Mouse (Mus musculus) adrenal gland, adult 8-10 months (tissue): ENCODE data around the gene Ggct. TPM values are rescaled to one million over a fixed set of nuclear protein-coding genes. Genes with fewer than 3 reads are reported as not detected.

Source experiments
- DNase-seq: peaks from one replicate; pipeline ENCODE4 v3.0.0; 2022
- total RNA-seq, 4 experiments: library from RNA; stranded (reverse); gene quantifications; 2 replicates each; pipeline ENCODE4 v1.2.4; 2022

The Ggct gene
- total RNA-seq, 4 experiments from 2014 or later, result 4.7 to 17.0 (median 7.3) TPM

GRCm38 (mm10) chr6:54946241-54946953, 46.4 kb downstream of the Ggct start:
- no peak for DNase-seq

GRCm38 (mm10) chr6:54944551-54944950, 48.2 kb downstream of the Ggct start:
- no peak for DNase-seq

GRCm38 (mm10) chr6:54943753-54944152, 49.0 kb downstream of the Ggct start:
- DNase-seq, result no peak

- DNase-seq, result no peak
Observed at GRCm38 (mm10) chr6:54943292-54943691, 49.5 kb downstream of the Ggct start.

DNA sequence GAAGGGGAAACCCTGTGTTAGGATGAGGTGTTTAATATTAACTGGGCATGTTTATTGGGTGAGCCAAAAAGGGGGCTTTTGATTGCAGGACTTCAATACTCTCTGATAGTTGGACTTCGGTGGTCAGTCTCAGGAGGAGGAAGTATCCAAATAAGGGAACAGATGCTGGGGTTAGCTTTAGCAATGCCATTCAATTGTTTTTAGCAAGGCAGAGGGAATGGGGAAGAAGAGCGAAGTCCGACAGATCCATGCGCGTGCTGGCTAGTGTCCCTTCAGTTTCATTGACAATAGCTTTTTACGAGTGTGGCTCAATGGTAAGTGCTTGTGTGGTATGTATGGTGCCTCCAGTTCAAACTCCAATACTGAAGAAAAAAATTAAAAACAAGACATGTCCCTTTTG, 51.6 kb downstream of the Ggct start:
- no peak for DNase-seq

DNA sequence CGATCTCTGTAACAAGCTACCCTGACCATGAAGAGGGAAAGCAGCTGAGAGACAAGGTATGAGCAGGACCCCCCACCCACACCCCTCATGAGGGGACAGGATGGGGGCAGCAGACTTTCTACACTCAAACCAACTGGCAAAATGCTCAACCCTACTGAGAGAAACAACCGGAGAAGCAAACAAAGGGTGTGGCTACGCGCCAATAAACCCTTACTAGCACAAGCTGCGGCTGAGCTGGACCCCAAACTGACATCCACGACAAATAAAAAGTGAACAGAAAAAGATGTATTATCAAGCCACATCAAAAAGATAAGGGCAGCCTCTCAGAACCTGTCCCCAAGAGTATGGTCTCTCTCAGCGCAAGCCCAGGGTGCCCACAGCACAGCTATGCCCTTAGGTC, 52.6 kb downstream of the Ggct start:
- no peak for DNase-seq

- peak; percentile 41 for DNase-seq
Observed at GRCm38 (mm10) chr6:54939631-54940030, 53.1 kb downstream of the Ggct start.

DNA sequence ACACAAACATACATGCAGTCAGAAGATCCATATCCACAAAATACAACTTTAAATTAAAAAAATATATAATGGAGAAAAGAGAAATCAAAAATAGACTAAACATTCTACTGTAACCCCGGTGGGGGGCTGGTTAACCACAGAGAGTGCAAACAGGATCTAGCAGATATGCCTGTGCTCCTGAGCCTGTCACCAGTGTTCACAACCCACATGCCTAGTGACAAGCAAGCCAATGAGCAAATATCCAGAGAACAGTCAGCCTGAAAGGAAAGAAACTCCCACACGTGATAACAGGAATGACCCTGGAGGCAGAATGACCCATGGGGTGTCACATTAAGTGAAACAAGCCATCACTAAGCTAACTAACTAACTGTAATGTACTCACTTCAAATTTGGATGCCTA, 56.3 kb downstream of the Ggct start:
- no peak for DNase-seq

DNA sequence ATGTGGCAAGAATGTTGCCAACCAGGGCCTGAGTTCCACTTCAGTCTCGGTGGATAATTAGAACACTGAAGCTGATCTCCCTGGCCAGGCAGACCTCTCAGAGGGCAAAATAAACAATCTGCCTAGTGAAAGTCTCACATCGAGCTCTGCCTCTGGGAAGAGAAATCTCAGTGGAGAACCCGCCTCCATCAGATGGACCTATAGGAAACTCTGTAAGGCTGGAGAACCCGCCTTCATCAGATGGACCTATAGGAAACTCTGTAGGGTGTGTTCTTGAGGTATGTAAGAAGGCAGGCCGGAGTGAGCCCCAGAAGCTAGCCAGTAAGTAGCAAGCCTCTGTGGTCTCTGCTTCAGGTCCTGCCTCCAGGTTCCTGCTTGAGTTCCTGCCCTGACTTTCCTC, 57.8 kb downstream of the Ggct start:
- no peak for DNase-seq

- DNase-seq, result no peak
Observed at GRCm38 (mm10) chr6:54934313-54934712, 58.4 kb downstream of the Ggct start.

- DNase-seq, result no peak
Observed at GRCm38 (mm10) chr6:54933866-54934265, 58.9 kb downstream of the Ggct start.

- no peak for DNase-seq
Observed at GRCm38 (mm10) chr6:54933216-54933615, 59.5 kb downstream of the Ggct start.

Other genes with a start within 250 kb of the Ggct start
- gene Znrf2, start 176.0 kb downstream of the Ggct start, total RNA-seq, result 10 to 100 TPM; 50.4 to 77.4 (median 56.5) TPM
- gene Nod1, start 20.3 kb downstream of the Ggct start, total RNA-seq, result 10 to 100 TPM in 2 of 4 experiments, 1 to 10 TPM in 2; 9.1 to 14.0 (median 11.6) TPM
- gene Gars, start 45.1 kb upstream of the Ggct start, total RNA-seq, result 10 to 100 TPM; 69.8 to 78.8 (median 70.4) TPM
- under 1 TPM in 2 of 4 experiments, not detected in 2; 0.12 to 0.34 TPM for gene Crhr2, start 140.1 kb upstream of the Ggct start, total RNA-seq
- gene Inmt, start 182.1 kb upstream of the Ggct start, total RNA-seq, result 10 to 100 TPM; 13.6 to 32.7 (median 23.2) TPM
- 10 to 100 TPM in 1 of 4 experiments, 1 to 10 TPM in 3; 4.0 to 10.2 (median 6.3) TPM for gene Mindy4, start 210.4 kb upstream of the Ggct start, total RNA-seq